Mouse (Mus musculus) thymus, postnatal 14 days (tissue): ENCODE measurements around the gene Cers6.

ENCODE experiments used
- DNase-seq: peaks from one replicate; pipeline ENCODE4 v3.0.0; 2021

Gene Cers6

GRCm38 (mm10) chr2:69071440-69072235, 210.4 kb downstream of the Cers6 start:
- DNase-seq, result no peak

- no peak for DNase-seq
Observed at GRCm38 (mm10) chr2:69077189-69077588, 215.9 kb downstream of the Cers6 start.

- no peak for DNase-seq
Observed at GRCm38 (mm10) chr2:69080760-69081159, 219.5 kb downstream of the Cers6 start.

- DNase-seq, result no peak
Observed at GRCm38 (mm10) chr2:69082499-69083197, 221.4 kb downstream of the Cers6 start.

GRCm38 (mm10) chr2:69083198-69083509, 221.9 kb downstream of the Cers6 start:
- DNase-seq, result no peak

- DNase-seq, result no peak
Observed at GRCm38 (mm10) chr2:69084416-69084815, 223.2 kb downstream of the Cers6 start.

GRCm38 (mm10) chr2:69086505-69087260, 225.4 kb downstream of the Cers6 start:
- DNase-seq, result no peak

- no peak for DNase-seq
Observed at GRCm38 (mm10) chr2:69095836-69096235, 234.6 kb downstream of the Cers6 start.

GRCm38 (mm10) chr2:69096821-69097220, 235.6 kb downstream of the Cers6 start:
- DNase-seq, result no peak

- DNase-seq, result no peak
Observed at GRCm38 (mm10) chr2:69097526-69097925, 236.3 kb downstream of the Cers6 start.

GRCm38 (mm10) chr2:69098701-69099100, 237.5 kb downstream of the Cers6 start:
- no peak for DNase-seq

- no peak for DNase-seq
Observed at GRCm38 (mm10) chr2:69099147-69099546, 237.9 kb downstream of the Cers6 start.

- peak; percentile 48 for DNase-seq
Observed at GRCm38 (mm10) chr2:69100706-69101105, 239.5 kb downstream of the Cers6 start.

GRCm38 (mm10) chr2:69103526-69103925, 242.3 kb downstream of the Cers6 start:
- DNase-seq, result no peak

- no peak for DNase-seq
Observed at GRCm38 (mm10) chr2:69104511-69105145, 243.4 kb downstream of the Cers6 start.

GRCm38 (mm10) chr2:69109246-69109645, 248.0 kb downstream of the Cers6 start:
- DNase-seq, result no peak

GRCm38 (mm10) chr2:69109710-69110109, 248.5 kb downstream of the Cers6 start:
- no peak for DNase-seq

GRCm38 (mm10) chr2:69112609-69113008, 251.4 kb downstream of the Cers6 start:
- DNase-seq, result no peak

GRCm38 (mm10) chr2:69113829-69114547, 252.7 kb downstream of the Cers6 start:
- no peak for DNase-seq

- DNase-seq, result no peak
Observed at GRCm38 (mm10) chr2:69115921-69116320, 254.7 kb downstream of the Cers6 start.

- DNase-seq, result no peak
Observed at GRCm38 (mm10) chr2:69116767-69117166, 255.5 kb downstream of the Cers6 start.

GRCm38 (mm10) chr2:69118994-69119393, 257.8 kb downstream of the Cers6 start:
- no peak for DNase-seq

GRCm38 (mm10) chr2:69119718-69120117, 258.5 kb downstream of the Cers6 start:
- no peak for DNase-seq
